Mouse (Mus musculus): Measurements from ENCODE around the gene Pigk. TPM values are rescaled to one million over a fixed set of nuclear protein-coding genes. Genes with fewer than 3 reads are reported as not detected.

Pigk gene
- polyA plus RNA-seq, 1 experiment = 5.8 TPM

DNA sequence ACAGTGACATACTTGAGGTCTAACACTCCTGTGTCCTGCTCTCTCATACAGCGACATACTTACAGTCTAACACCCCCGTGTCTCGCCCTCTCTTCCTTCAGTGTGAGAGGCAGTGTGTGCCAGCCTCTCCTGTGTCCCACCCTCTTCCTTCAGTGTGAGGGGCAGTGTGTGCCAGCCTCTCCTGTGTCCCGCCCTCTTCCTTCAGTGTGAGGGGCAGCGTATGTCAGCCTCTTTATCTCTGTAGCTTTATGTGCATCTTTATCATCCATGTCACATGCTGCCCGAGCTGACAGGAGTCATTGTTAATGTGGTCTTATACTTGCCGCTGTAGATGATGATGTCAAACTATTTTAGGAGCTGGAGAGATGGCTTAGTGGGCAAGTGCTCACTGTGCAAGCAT is 41.6 kb downstream of the Pigk start:
- H3K27ac ChIP-seq (ENCODE audit: insufficient read depth, low read length) = no peak overlapping the region

GRCm38 (mm10) chr3:152756896-152757295 is 43.0 kb downstream of the Pigk start:
- Histone ChIP-seq H3K27ac (ENCODE audit: insufficient read depth, low read length) (no peak overlapping the region), H3K4me1 (ENCODE audit: control insufficient read depth, insufficient read depth, insufficient read length) (no peaks in the 10 kb centered on the region), H3K4me3 (ENCODE audit: extremely low read depth, insufficient read depth, insufficient read length) (no peak overlapping the region), H3K36me3 (ENCODE audit: control insufficient read depth, insufficient read depth, low read length) (0 out of 2 replicates have a peak, but pooled peaks cover 4% of the 10 kb centered on the region), H3K27me3 (ENCODE audit: control insufficient read depth, insufficient read depth, low read length) (no peaks in the 10 kb centered on the region)
- TF ChIP-seq POLR2A (IDR thresholded peaks at IDR 0.05; ENCODE audit: low read depth, low read length) (no peak), CTCF (IDR thresholded peaks at IDR 0.05; ENCODE audit: extremely low read depth, insufficient read depth, insufficient read length, insufficient replicate concordance) (no peak)
- DNase-seq (ENCODE audit: low read depth in 1 of 2, low spot score in 2 of 2) = no peak
- 93% methylated on average over 2 of the region's 2 CpGs for WGBS

More for the DNA sequence above, 41.6 kb downstream of the Pigk start:
- WGBS = 81% methylated on average over 7 of the region's 7 CpGs
- H3K36me3 ChIP-seq (ENCODE audit: control insufficient read depth, insufficient read depth, low read length) = 0 out of 2 replicates have a peak, but pooled peaks cover 4% of the 10 kb centered on the region
- no peak overlapping the region for H3K4me3 ChIP-seq (ENCODE audit: extremely low read depth, insufficient read depth, insufficient read length)
- no peak for DNase-seq (ENCODE audit: low read depth in 1 of 2, low spot score in 2 of 2)
- TF ChIP-seq POLR2A (IDR thresholded peaks at IDR 0.05; ENCODE audit: low read depth, low read length) = no peak
- no peak for TF ChIP-seq CTCF (IDR thresholded peaks at IDR 0.05; ENCODE audit: extremely low read depth, insufficient read depth, insufficient read length, insufficient replicate concordance)
- H3K27me3 ChIP-seq (ENCODE audit: control insufficient read depth, insufficient read depth, low read length) = no peaks in the 10 kb centered on the region
- no peaks in the 10 kb centered on the region for H3K4me1 ChIP-seq (ENCODE audit: control insufficient read depth, insufficient read depth, insufficient read length)

DNA sequence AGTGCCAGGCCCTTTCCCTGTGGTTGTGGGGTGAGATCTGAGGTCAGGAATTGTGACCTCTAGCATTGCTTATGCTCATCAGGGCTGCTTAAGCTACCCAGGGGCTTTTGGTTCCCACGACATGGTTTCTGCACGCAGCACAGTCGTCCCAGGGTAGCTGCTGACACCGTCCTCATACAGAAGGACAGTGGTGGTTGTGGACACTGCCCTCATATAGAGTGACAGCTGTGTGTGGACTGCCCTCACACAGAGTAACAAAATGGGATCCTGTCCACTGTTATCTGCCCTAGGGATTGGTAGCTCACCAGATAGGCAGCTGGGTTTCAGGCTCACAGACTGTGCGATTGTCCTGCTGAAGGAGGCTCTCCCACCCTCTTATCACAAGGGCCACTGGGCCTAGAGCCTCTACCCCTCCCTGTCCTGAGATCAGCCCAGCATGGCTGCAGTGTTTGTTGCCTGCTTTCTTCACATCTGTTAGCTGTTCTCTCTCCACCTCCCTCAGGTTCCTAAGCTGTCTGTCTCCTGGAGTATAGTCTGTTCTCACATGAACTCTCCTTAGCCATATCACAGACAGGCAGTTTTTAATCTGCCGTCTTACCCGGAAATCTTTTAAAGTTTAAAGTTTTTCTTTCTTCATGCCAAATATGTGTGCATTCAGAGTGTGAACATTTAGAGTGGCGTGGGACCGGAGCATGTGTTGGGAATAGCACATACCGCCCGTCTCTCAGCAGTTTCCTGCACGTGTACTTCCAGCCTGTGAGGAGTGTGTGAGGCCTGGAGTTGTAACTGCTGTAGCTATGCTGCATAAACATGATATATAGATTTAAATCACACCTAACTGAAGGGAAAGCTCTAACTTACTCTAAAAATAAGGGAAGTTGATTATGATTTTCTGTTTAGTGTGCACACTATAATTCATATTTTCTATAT is 43.8 kb downstream of the Pigk start:
- no peak overlapping the region for H3K27ac ChIP-seq (ENCODE audit: insufficient read depth, low read length)
- 87% methylated on average over 12 of the region's 12 CpGs for WGBS

DNA sequence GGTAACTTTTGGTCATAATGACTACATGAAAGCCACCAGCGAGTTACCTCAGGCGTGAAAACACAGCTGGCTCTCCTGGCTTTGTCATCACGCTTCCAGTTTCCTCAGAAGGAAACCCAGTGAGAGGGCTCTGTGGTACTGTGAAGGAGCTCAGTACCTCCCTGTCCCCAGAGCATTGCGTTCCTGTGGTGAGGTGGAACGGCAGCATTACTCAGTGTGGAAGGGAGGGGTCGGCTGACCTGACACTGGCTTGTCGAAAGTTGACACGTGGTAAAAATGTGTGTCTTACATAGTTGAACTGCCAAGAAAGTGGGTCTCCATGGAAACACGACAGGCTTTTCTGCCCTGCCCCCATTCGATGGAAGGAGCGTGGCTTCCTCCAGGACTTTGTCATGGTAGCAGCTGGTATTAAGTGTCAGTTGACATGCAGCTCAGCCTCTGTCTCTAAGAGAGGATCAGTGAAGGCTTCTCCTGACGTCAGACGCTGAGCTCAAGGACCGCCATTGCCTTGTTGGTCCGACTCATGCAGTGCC is 44.7 kb downstream of the Pigk start:
- TF ChIP-seq POLR2A (IDR thresholded peaks at IDR 0.05; ENCODE audit: low read depth, low read length) = no peak
- no peak for TF ChIP-seq CTCF (IDR thresholded peaks at IDR 0.05; ENCODE audit: extremely low read depth, insufficient read depth, insufficient read length, insufficient replicate concordance)
- H3K36me3 ChIP-seq (ENCODE audit: control insufficient read depth, insufficient read depth, low read length) = 0 out of 2 replicates have a peak, but pooled peaks cover 2% of the 10 kb centered on the region
- no peak overlapping the region for H3K27ac ChIP-seq (ENCODE audit: insufficient read depth, low read length)
- DNase-seq (ENCODE audit: low read depth in 1 of 2, low spot score in 2 of 2) = no peak
- H3K4me3 ChIP-seq (ENCODE audit: extremely low read depth, insufficient read depth, insufficient read length) = no peak overlapping the region
- WGBS = 75% methylated on average over 15 of the region's 15 CpGs
- H3K4me1 ChIP-seq (ENCODE audit: control insufficient read depth, insufficient read depth, insufficient read length) = no peaks in the 10 kb centered on the region
- H3K27me3 ChIP-seq (ENCODE audit: control insufficient read depth, insufficient read depth, low read length) = no peaks in the 10 kb centered on the region

More for the DNA sequence above, 43.8 kb downstream of the Pigk start:
- Histone ChIP-seq H3K36me3 (ENCODE audit: control insufficient read depth, insufficient read depth, low read length) (0 out of 2 replicates have a peak, but pooled peaks cover 2% of the 10 kb centered on the region), H3K4me1 (ENCODE audit: control insufficient read depth, insufficient read depth, insufficient read length) (no peaks in the 10 kb centered on the region), H3K27me3 (ENCODE audit: control insufficient read depth, insufficient read depth, low read length) (no peaks in the 10 kb centered on the region), H3K4me3 (ENCODE audit: extremely low read depth, insufficient read depth, insufficient read length) (no peak overlapping the region)
- no peak for DNase-seq (ENCODE audit: low read depth in 1 of 2, low spot score in 2 of 2)
- TF ChIP-seq POLR2A (IDR thresholded peaks at IDR 0.05; ENCODE audit: low read depth, low read length) = no peak
- TF ChIP-seq CTCF (IDR thresholded peaks at IDR 0.05; ENCODE audit: extremely low read depth, insufficient read depth, insufficient read length, insufficient replicate concordance) = no peak

GRCm38 (mm10) chr3:152761116-152761515 is 47.2 kb downstream of the Pigk start:
- H3K36me3 ChIP-seq (ENCODE audit: control insufficient read depth, insufficient read depth, low read length) = 0 out of 2 replicates have a peak, but pooled peaks cover 2% of the 10 kb centered on the region
- H3K4me3 ChIP-seq (ENCODE audit: extremely low read depth, insufficient read depth, insufficient read length) = no peak overlapping the region
- no peak for DNase-seq (ENCODE audit: low read depth in 1 of 2, low spot score in 2 of 2)
- TF ChIP-seq POLR2A (IDR thresholded peaks at IDR 0.05; ENCODE audit: low read depth, low read length) (no peak), CTCF (IDR thresholded peaks at IDR 0.05; ENCODE audit: extremely low read depth, insufficient read depth, insufficient read length, insufficient replicate concordance) (no peak)
- H3K27me3 ChIP-seq (ENCODE audit: control insufficient read depth, insufficient read depth, low read length) = no peaks in the 10 kb centered on the region
- H3K4me1 ChIP-seq (ENCODE audit: control insufficient read depth, insufficient read depth, insufficient read length) = no peaks in the 10 kb centered on the region
- 36% methylated on average over 7 of the region's 7 CpGs for WGBS
- H3K27ac ChIP-seq (ENCODE audit: insufficient read depth, low read length) = no peak overlapping the region

DNA sequence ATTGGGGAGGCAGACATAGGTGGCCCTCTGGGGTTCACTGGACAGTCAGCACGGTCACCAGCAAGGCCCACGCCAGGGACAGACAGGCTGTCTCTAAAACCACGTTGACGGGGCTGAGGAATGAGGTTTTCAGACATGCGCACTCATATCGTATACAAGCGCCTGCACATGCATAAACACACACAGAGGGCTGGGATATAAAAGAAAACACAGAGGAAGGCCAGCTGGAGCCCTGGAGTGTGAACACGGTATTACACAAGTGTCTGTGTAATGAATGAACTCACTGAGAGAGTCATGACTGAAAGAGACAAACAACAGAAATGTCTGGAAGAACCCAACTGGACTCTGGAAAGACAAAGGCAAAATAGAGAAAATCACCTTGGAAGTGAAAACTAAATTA is 47.8 kb downstream of the Pigk start:
- no peak overlapping the region for H3K4me3 ChIP-seq (ENCODE audit: extremely low read depth, insufficient read depth, insufficient read length)
- no peak for DNase-seq (ENCODE audit: low read depth in 1 of 2, low spot score in 2 of 2)
- 93% methylated on average over 8 of the region's 8 CpGs for WGBS
- H3K4me1 ChIP-seq (ENCODE audit: control insufficient read depth, insufficient read depth, insufficient read length) = no peaks in the 10 kb centered on the region
- TF ChIP-seq POLR2A (IDR thresholded peaks at IDR 0.05; ENCODE audit: low read depth, low read length) = no peak
- no peak for TF ChIP-seq CTCF (IDR thresholded peaks at IDR 0.05; ENCODE audit: extremely low read depth, insufficient read depth, insufficient read length, insufficient replicate concordance)
- H3K27ac ChIP-seq (ENCODE audit: insufficient read depth, low read length) = no peak overlapping the region
- H3K27me3 ChIP-seq (ENCODE audit: control insufficient read depth, insufficient read depth, low read length) = no peaks in the 10 kb centered on the region
- H3K36me3 ChIP-seq (ENCODE audit: control insufficient read depth, insufficient read depth, low read length) = 0 out of 2 replicates have a peak, but pooled peaks cover 3% of the 10 kb centered on the region

Data from spleen, adult 2 months (tissue).